Comparison of ENCODE assay signal across 31 mouse cellular contexts in genomic region chr11:83082741-83083473, GRCm38 (mm10). TPM values are rescaled to one million over a fixed set of nuclear protein-coding genes. Genes with fewer than 3 reads are reported as not detected.
DNase-seq lines count a peak whose midpoint lies in the region; ATAC-seq lines count a peak whose summit lies in the region.
"Had no signal": no experiment of that assay in that cellular context is flagged by ENCODE, and none has a peak within 500 bp of the region (broad histone marks: within the 10 kb centered on the region; RNA-seq: fewer than 3 reads in every experiment).

No protein-coding gene starts in this region.

- H3K4me1 ChIP-seq in kidney, embryonic 16.5 days (ENCODE audit: insufficient read depth, low read length), result peaks cover 5% of the 10 kb centered on the region; the same call in 1 of the 2 replicates
- H3K4me1 ChIP-seq in kidney, embryonic 15.5 days, result peaks cover 15% of the 10 kb centered on the region
- H3K4me1 ChIP-seq: embryonic facial prominence, embryonic 13.5 days; forebrain, embryonic 12.5 days had no signal

- no peaks in the 10 kb centered on the region for H3K36me3 ChIP-seq in kidney, embryonic 16.5 days (ENCODE audit: insufficient read depth, low read length)
- no peaks in the 10 kb centered on the region for H3K36me3 ChIP-seq in kidney, embryonic 15.5 days
- H3K36me3 ChIP-seq: embryonic facial prominence, embryonic 13.5 days; forebrain, embryonic 12.5 days; lung, embryonic 15.5 days had no signal

- H3K27me3 ChIP-seq in kidney, embryonic 16.5 days (ENCODE audit: insufficient read depth, low read length), result no peaks in the 10 kb centered on the region
- no peaks in the 10 kb centered on the region for H3K27me3 ChIP-seq in kidney, embryonic 15.5 days
- H3K27me3 ChIP-seq: embryonic facial prominence, embryonic 13.5 days; forebrain, embryonic 12.5 days; lung, embryonic 15.5 days had no signal

- peak; percentile 62 for ATAC-seq in megakaryocyte, adult 5-6 weeks (ENCODE audit: poor library complexity, severe bottlenecking)
- ATAC-seq in kidney, embryonic 16.5 days (ENCODE audit: low FRiP score, low TSS enrichment), result no peak
- ATAC-seq in kidney, embryonic 15.5 days (replicated peaks; ENCODE audit: low FRiP score), result no peak
- ATAC-seq: hindbrain, postnatal 0 days; intestine, embryonic 16.5 days had no signal

- no peak overlapping the region for H3K4me3 ChIP-seq in kidney, embryonic 16.5 days (ENCODE audit: low read length)
- H3K4me3 ChIP-seq in kidney, embryonic 15.5 days (replicated peaks), result no peak overlapping the region
- H3K4me3 ChIP-seq: embryonic facial prominence, embryonic 13.5 days; erythroblast, embryonic 14.5 days; forebrain, embryonic 12.5 days; lung, embryonic 15.5 days had no signal

- H3K9me3 ChIP-seq in kidney, embryonic 16.5 days (ENCODE audit: low read length), result peaks cover 4% of the 10 kb centered on the region; the same call in 1 of the 2 replicates
- H3K9me3 ChIP-seq in kidney, embryonic 15.5 days (replicated peaks), result 0 out of 2 replicates have a peak, but pooled peaks cover 4% of the 10 kb centered on the region
- H3K9me3 ChIP-seq: forebrain, embryonic 12.5 days; lung, embryonic 15.5 days had no signal

- no peak overlapping the region for H3K27ac ChIP-seq in kidney, embryonic 16.5 days (ENCODE audit: low read length)
- H3K27ac ChIP-seq in kidney, embryonic 15.5 days, result no peak overlapping the region
- H3K27ac ChIP-seq: embryonic facial prominence, embryonic 13.5 days; forebrain, embryonic 12.5 days; hindbrain, postnatal 0 days; liver, embryonic 14.5 days; lung, embryonic 15.5 days had no signal

- intact Hi-C loops in gastrocnemius, postnatal 14 days (cut with DNase I; ENCODE audit: low total_unique reads), result no loop called here

- no peak overlapping the region for H3K4me2 ChIP-seq in kidney, embryonic 16.5 days (replicated peaks; ENCODE audit: low read depth, low read length)
- no peak overlapping the region for H3K4me2 ChIP-seq in kidney, embryonic 15.5 days
- H3K4me2 ChIP-seq: embryonic facial prominence, embryonic 13.5 days; forebrain, embryonic 12.5 days; heart, embryonic 11.5 days; lung, embryonic 15.5 days had no signal

- WGBS in kidney, embryonic 16.5 days, result 52% methylated on average over 7 of the region's 7 CpGs
- 52% methylated on average over 7 of the region's 7 CpGs for WGBS in kidney, embryonic 15.5 days

- DNase-seq in gastrocnemius, adult 18-20 months (ENCODE audit: low spot score), result peak; percentile 0
- no peak for DNase-seq in gastrocnemius, postnatal 14 days
- peak; percentile 4 to 14 for DNase-seq in spleen, postnatal 10 days (ENCODE audit: low spot score in 2 of 2)
- DNase-seq in spleen, postnatal 14 days (ENCODE audit: low spot score in 2 of 2), result no peak
- no peak for DNase-seq in cerebellum, postnatal 10 days
- DNase-seq: adrenal gland, postnatal 36 days; cerebellum, adult 11-12 months; cerebellum, postnatal 14 days; heart, postnatal 10 days; kidney, adult 9 months; kidney, postnatal 36 days; midbrain, embryonic 14.5 days; retina, postnatal 1 day; right cerebral cortex, postnatal 25 days; spleen, adult 18-20 months; thymus, postnatal 4 days had no signal

- no peak overlapping the region for H3K9ac ChIP-seq in kidney, embryonic 16.5 days (replicated peaks; ENCODE audit: low read length)
- no peak overlapping the region for H3K9ac ChIP-seq in kidney, embryonic 15.5 days
- H3K9ac ChIP-seq: embryonic facial prominence, embryonic 13.5 days; forebrain, embryonic 12.5 days; liver, embryonic 14.5 days; lung, embryonic 15.5 days had no signal

RNA-seq across cellular contexts. Expression of gene Slfn2, which starts 18.0 kb away (rescaled TPM):
- 1 to 10 TPM in 1 of 2 experiments, under 1 TPM in 1; 0.62 to 1.2 TPM for total RNA-seq in gastrocnemius, adult 18-20 months (2021)
- total RNA-seq in gastrocnemius, postnatal 14 days (2021), result 1 to 10 TPM in 1 of 2 experiments, under 1 TPM in 1; 0.84 to 1.1 TPM
- 344 and 362 TPM in 2 replicates for total RNA-seq in megakaryocyte, adult 5-6 weeks (2015)
- total RNA-seq in megakaryocyte, adult 5-6 weeks (2017), result 890 and 968 TPM in 2 replicates
- polyA plus RNA-seq in kidney, embryonic 16.5 days (2015; fragmentation: Nextera tagmentation; extraction: Ambion mirVana), result 4.1 and 4.7 TPM in 2 replicates
- 4.0 and 4.4 TPM in 2 replicates for polyA plus RNA-seq in kidney, embryonic 15.5 days (2015; fragmentation: Nextera tagmentation; extraction: Ambion mirVana)
- polyA plus RNA-seq: erythroblast, embryonic 14.5 days had no signal

RNA-seq across cellular contexts. Expression of gene Slfn1, which starts 33.7 kb away (rescaled TPM):
- total RNA-seq in gastrocnemius, adult 18-20 months (2021), result not detected
- total RNA-seq in gastrocnemius, postnatal 14 days (2021), result not detected
- 140 and 155 TPM in 2 replicates for total RNA-seq in megakaryocyte, adult 5-6 weeks (2015)
- 239 TPM in 2 replicates for total RNA-seq in megakaryocyte, adult 5-6 weeks (2017)
- 0.27 TPM in 2 replicates for polyA plus RNA-seq in kidney, embryonic 16.5 days (2015; fragmentation: Nextera tagmentation; extraction: Ambion mirVana)
- 0.28 and 0.31 TPM in 2 replicates for polyA plus RNA-seq in kidney, embryonic 15.5 days (2015; fragmentation: Nextera tagmentation; extraction: Ambion mirVana)
- total RNA-seq: hindbrain, postnatal 0 days; left cerebral cortex, adult 18-20 months; left cerebral cortex, postnatal 36 days had no signal
- polyA plus RNA-seq: erythroblast, embryonic 14.5 days; forebrain, embryonic 12.5 days; heart, embryonic 11.5 days; hindbrain, embryonic 11.5 days; stomach, embryonic 14.5 days had no signal

Comparison
In these comparisons a context has a peak if more than half of its experiments do, and no peak if none do; other contexts are left out.
1. DNase-seq: peak in gastrocnemius, adult 18-20 months (single experiment) and spleen, postnatal 10 days (2 of 2); none in gastrocnemius, postnatal 14 days (single experiment), spleen, postnatal 14 days (0 of 2) and cerebellum, postnatal 10 days (0 of 2).
2. RNA of gene Slfn2, which starts 18.0 kb away (total RNA-seq): 344 to 968 TPM in megakaryocyte, adult 5-6 weeks; 0.62 to 1.2 TPM in gastrocnemius, adult 18-20 months and 0.84 to 1.1 TPM in gastrocnemius, postnatal 14 days; every median in the first group is over 100 times any median in the second.
3. RNA of gene Slfn1, which starts 33.7 kb away (total RNA-seq): 140 to 239 TPM in megakaryocyte, adult 5-6 weeks; not detected in gastrocnemius, adult 18-20 months and not detected in gastrocnemius, postnatal 14 days; every median in the first group is over 100 times any median in the second.